Mouse (Mus musculus) cerebellum, postnatal 4 days (tissue): ENCODE results near the gene Shank2.

Source experiments
- DNase-seq, 2 experiments: peaks; one replicate each; pipeline ENCODE4 v3.0.0; 2022; ENCODE audit warnings: low spot score in 2 of 2, mixed read lengths in 1 of 2

Shank2 gene

GRCm38 (mm10) chr7:144336626-144337025 is 334.9 kb downstream of the Shank2 start:
- DNase-seq: no peak

- no peak for DNase-seq
These were observed 337.0 kb downstream of the Shank2 start for GRCm38 (mm10) chr7:144338694-144339093.

GRCm38 (mm10) chr7:144340376-144340775 is 338.6 kb downstream of the Shank2 start:
- no peak for DNase-seq

- no peak for DNase-seq
These were observed 364.4 kb downstream of the Shank2 start for GRCm38 (mm10) chr7:144366133-144366532.

GRCm38 (mm10) chr7:144373059-144373458 is 371.3 kb downstream of the Shank2 start:
- DNase-seq: no peak

- no peak for DNase-seq
These were observed 373.8 kb downstream of the Shank2 start for GRCm38 (mm10) chr7:144375483-144375882.

GRCm38 (mm10) chr7:144378254-144378653 is 376.5 kb downstream of the Shank2 start:
- DNase-seq: peak in 1 of 2 experiments; percentile 13

- no peak for DNase-seq
These were observed 377.6 kb downstream of the Shank2 start for GRCm38 (mm10) chr7:144379243-144379884.

GRCm38 (mm10) chr7:144381588-144381987 is 379.9 kb downstream of the Shank2 start:
- no peak for DNase-seq

GRCm38 (mm10) chr7:144387537-144387936 is 385.8 kb downstream of the Shank2 start:
- no peak for DNase-seq

GRCm38 (mm10) chr7:144389704-144390103 is 388.0 kb downstream of the Shank2 start:
- no peak for DNase-seq

GRCm38 (mm10) chr7:144390676-144391075 is 388.9 kb downstream of the Shank2 start:
- DNase-seq: no peak

- no peak for DNase-seq
These were observed 390.0 kb downstream of the Shank2 start for GRCm38 (mm10) chr7:144391727-144392126.

GRCm38 (mm10) chr7:144402492-144402891 is 400.8 kb downstream of the Shank2 start:
- no peak for DNase-seq

GRCm38 (mm10) chr7:144407675-144408074 is 405.9 kb downstream of the Shank2 start:
- DNase-seq: no peak

GRCm38 (mm10) chr7:144408464-144409000 is 406.8 kb downstream of the Shank2 start:
- no peak for DNase-seq

GRCm38 (mm10) chr7:144409682-144410081 is 408.0 kb downstream of the Shank2 start:
- DNase-seq: no peak

- no peak for DNase-seq
These were observed 410.5 kb downstream of the Shank2 start for GRCm38 (mm10) chr7:144411967-144412906.

GRCm38 (mm10) chr7:144414632-144415031 is 412.9 kb downstream of the Shank2 start:
- no peak for DNase-seq

- DNase-seq: no peak
These were observed 414.1 kb downstream of the Shank2 start for GRCm38 (mm10) chr7:144415795-144416194.

- no peak for DNase-seq
These were observed 415.5 kb downstream of the Shank2 start for GRCm38 (mm10) chr7:144417234-144417633.

GRCm38 (mm10) chr7:144417644-144418343 is 416.1 kb downstream of the Shank2 start:
- peak in 1 of 2 experiments; percentile 58 for DNase-seq
